Mouse (Mus musculus): ENCODE data around the gene Gm13277.
"Not testable (repeated sequence)": the region's sequence is repeated elsewhere in the genome, so short reads cannot be mapped to it uniquely, and the experiment has no call there.

GRCm38 (mm10) chr4:88762341-88762740 is 26.1 kb upstream of the Gm13277 start:
- TF ChIP-seq CTCF (conservative IDR thresholded peaks at IDR 0.05; ENCODE audit: insufficient read depth, insufficient read length, low read depth, low read length); POLR2A (IDR thresholded peaks at IDR 0.05; ENCODE audit: low read depth, low read length): not testable (repeated sequence)

All from kidney, adult 2 months (tissue).